Mouse (Mus musculus) CH12.LX (cell line): ENCODE data around the gene Eya4. TPM values are rescaled to one million over a fixed set of nuclear protein-coding genes. Genes with fewer than 3 reads are reported as not detected.

Experiments
- DNase-seq: peaks from one replicate; pipeline ENCODE4 v3.0.0-alpha.2; 2013; ENCODE audit errors: extremely low read depth
- H3K27ac ChIP-seq: 2 replicates; pipeline ENCODE4 v1.5.1; 2012; ENCODE audit warnings: low read depth, mild to moderate bottlenecking, control low read depth, moderate library complexity; ENCODE audit not compliant: insufficient read depth
- H3K27me3 ChIP-seq: replicated peaks from 2 replicates; pipeline ENCODE3; 2012; ENCODE audit warnings: inconsistent platforms
- H3K36me3 ChIP-seq, 2 experiments: replicated peaks in 1 of 2; 2 replicates each; pipeline versions ENCODE3 to v1.6.1; 2012; ENCODE audit warnings: inconsistent platforms in 1 of 2, low read length in 1 of 2, mild to moderate bottlenecking in 1 of 2, mixed read lengths in 1 of 2, moderate library complexity in 1 of 2; ENCODE audit not compliant: control insufficient read depth in 1 of 2, insufficient read depth in 1 of 2
- H3K4me1 ChIP-seq, 2 experiments: 2 replicates each; pipeline ENCODE4 v1.6.1; 2012; ENCODE audit warnings: inconsistent platforms in 1 of 2, moderate library complexity in 1 of 2; ENCODE audit not compliant: insufficient read depth in 2 of 2, control insufficient read depth in 1 of 2
- H3K4me2 ChIP-seq: 2 replicates; pipeline ENCODE4 v1.6.1; 2012; ENCODE audit warnings: low read depth, mild to moderate bottlenecking, control low read depth; ENCODE audit not compliant: poor library complexity, insufficient read depth, severe bottlenecking
- H3K4me3 ChIP-seq, 3 experiments: fragments of 150-350 bp in 1 of 3; sonication (generic) in 1 of 3; replicated peaks in 1 of 3; 2 replicates each; pipeline versions ENCODE3 to v1.5.1; 2011 to 2012; ENCODE audit warnings: low read depth in 2 of 3, low read length in 2 of 3, mild to moderate bottlenecking in 2 of 3, moderate library complexity in 2 of 3, control low read depth in 1 of 3, improper control_type of control experiment in 1 of 3, inconsistent platforms in 1 of 3, mixed read lengths in 1 of 3; ENCODE audit not compliant: poor library complexity in 1 of 3
- H3K79me2 ChIP-seq: replicated peaks from 2 replicates; pipeline ENCODE4 v1.6.1; 2012; ENCODE audit warnings: mild to moderate bottlenecking, moderate library complexity; ENCODE audit not compliant: control insufficient read depth, poor library complexity, insufficient read depth, severe bottlenecking; ENCODE audit errors: extremely low read depth
- H3K9ac ChIP-seq: 2 replicates; pipeline ENCODE4 v1.6.1; 2012; ENCODE audit warnings: low read depth, mild to moderate bottlenecking, control low read depth, moderate library complexity; ENCODE audit not compliant: insufficient read depth
- H3K9me3 ChIP-seq: replicated peaks from 2 replicates; pipeline ENCODE3; 2012; ENCODE audit warnings: low read length, inconsistent platforms, mixed read lengths
- CHD2 ChIP-seq: IDR thresholded peaks from 2 replicates; pipeline ENCODE4 v1.6.1; 2011; ENCODE audit warnings: low read length, improper control_type of control experiment
- CTCF ChIP-seq, 2 experiments: IDR thresholded peaks in 1 of 2; conservative IDR thresholded peaks in 1 of 2; 2 replicates each; pipeline ENCODE4 v1.5.1; 2011 to 2012; ENCODE audit warnings: low read depth in 2 of 2, low read length in 2 of 2, improper control_type of control experiment in 1 of 2, inconsistent platforms in 1 of 2, mild to moderate bottlenecking in 1 of 2, moderate library complexity in 1 of 2
- ELF1 ChIP-seq: IDR thresholded peaks from 2 replicates; pipeline ENCODE4 v1.6.1; 2014; ENCODE audit warnings: low read depth, mild to moderate bottlenecking, inconsistent platforms, low read length, improper control_type of control experiment
- EP300 ChIP-seq: IDR thresholded peaks from 2 replicates; pipeline ENCODE4 v1.6.1; 2011; ENCODE audit warnings: low read length, improper control_type of control experiment
- ETS1 ChIP-seq: conservative IDR thresholded peaks from 2 replicates; pipeline ENCODE4 v1.6.1; 2012; ENCODE audit warnings: low read depth, mild to moderate bottlenecking, inconsistent platforms, low read length, improper control_type of control experiment, moderate library complexity
- HCFC1 ChIP-seq: IDR thresholded peaks from 2 replicates; pipeline ENCODE4 v1.6.1; 2012; ENCODE audit warnings: low read depth, mild to moderate bottlenecking, inconsistent platforms, low read length, improper control_type of control experiment
- IRF4 ChIP-seq: IDR thresholded peaks from 2 replicates; pipeline ENCODE4 v1.6.1; 2014; ENCODE audit warnings: low read depth, mild to moderate bottlenecking, inconsistent platforms, low read length, improper control_type of control experiment
- JUN ChIP-seq: IDR thresholded peaks from 2 replicates; pipeline ENCODE4 v1.6.1; 2011; ENCODE audit warnings: low read depth, mild to moderate bottlenecking, low read length, improper control_type of control experiment, moderate library complexity; ENCODE audit not compliant: insufficient read depth
- JUND ChIP-seq: conservative IDR thresholded peaks from 2 replicates; pipeline ENCODE4 v1.6.1; 2011; ENCODE audit warnings: low read depth, low read length, improper control_type of control experiment
- KAT2A ChIP-seq: IDR thresholded peaks from 2 replicates; pipeline ENCODE4 v1.6.1; 2012; ENCODE audit warnings: low read length, improper control_type of control experiment, inconsistent platforms; ENCODE audit not compliant: insufficient replicate concordance
- MAX ChIP-seq: IDR thresholded peaks from 2 replicates; pipeline ENCODE4 v1.6.1; 2011; ENCODE audit warnings: low read length, improper control_type of control experiment
- MAZ ChIP-seq: IDR thresholded peaks from 2 replicates; pipeline ENCODE4 v1.6.1; 2012; ENCODE audit warnings: low read depth, mild to moderate bottlenecking, inconsistent platforms, low read length, improper control_type of control experiment, moderate library complexity
- MXI1 ChIP-seq: IDR thresholded peaks from 2 replicates; pipeline ENCODE4 v1.6.1; 2011; ENCODE audit warnings: mild to moderate bottlenecking, low read depth, low read length, improper control_type of control experiment
- NELFE ChIP-seq: IDR thresholded peaks from 2 replicates; pipeline ENCODE4 v1.6.1; 2011; ENCODE audit warnings: low read depth, low read length, improper control_type of control experiment
- PAX5 ChIP-seq: IDR thresholded peaks from 2 replicates; pipeline ENCODE4 v1.6.1; 2012; ENCODE audit warnings: low read length, inconsistent platforms, mixed read lengths
- POLR2A ChIP-seq: IDR thresholded peaks from 2 replicates; pipeline ENCODE4 v1.6.1; 2011; ENCODE audit warnings: low read depth, mild to moderate bottlenecking, improper control_type of control experiment, low read length
- POLR2AphosphoS2 ChIP-seq: IDR thresholded peaks from 2 replicates; pipeline ENCODE4 v1.6.1; 2011; ENCODE audit warnings: low read depth, low read length, improper control_type of control experiment
- RAD21 ChIP-seq: IDR thresholded peaks from 2 replicates; pipeline ENCODE4 v1.6.1; 2011; ENCODE audit warnings: low read depth, mild to moderate bottlenecking, low read length, improper control_type of control experiment, moderate library complexity
- SMC3 ChIP-seq: IDR thresholded peaks from 2 replicates; pipeline ENCODE4 v1.6.1; 2011; ENCODE audit warnings: low read depth, low read length, improper control_type of control experiment
- TCF12 ChIP-seq: IDR thresholded peaks from 2 replicates; pipeline ENCODE4 v1.6.1; 2014; ENCODE audit warnings: low read depth, mild to moderate bottlenecking, inconsistent platforms, low read length, improper control_type of control experiment
- UBTF ChIP-seq: IDR thresholded peaks from 2 replicates; pipeline ENCODE4 v1.6.1; 2012; ENCODE audit warnings: low read depth, mild to moderate bottlenecking, inconsistent platforms, low read length, improper control_type of control experiment, moderate library complexity
- USF1 ChIP-seq: IDR thresholded peaks from 2 replicates; pipeline ENCODE4 v1.6.1; 2014; ENCODE audit warnings: low read depth, mild to moderate bottlenecking, inconsistent platforms, low read length, improper control_type of control experiment
- ZKSCAN1 ChIP-seq: IDR thresholded peaks from 2 replicates; pipeline ENCODE4 v1.6.1; 2012; ENCODE audit warnings: low read depth, inconsistent platforms, low read length, improper control_type of control experiment, borderline replicate concordance
- ZMIZ1 ChIP-seq: IDR thresholded peaks from 2 replicates; pipeline ENCODE4 v1.6.1; 2012; ENCODE audit warnings: low read depth, mild to moderate bottlenecking, inconsistent platforms, low read length, improper control_type of control experiment
- dilution Hi-C: fragments of 300-500 bp; cut with MboI; formaldehyde crosslinking; loops from 2 replicates; pipeline ENCODE4 v1.14.3; 2020; ENCODE audit warnings: low sequenced_read_pairs; ENCODE audit not compliant: extremely low pct_unique_long_range_greater_than_20kb, extremely low pct_ligation_motif_present
- in situ Hi-C: fragments of 300-500 bp; cut with MboI; formaldehyde crosslinking; loops from 3 replicates; pipeline ENCODE4 v1.14.3; 2019; ENCODE audit warnings: low sequenced_read_pairs, low pct_ligation_motif_present, low pct_unique_long_range_greater_than_20kb, mixed read lengths
- polyA plus RNA-seq: library from polyadenylated mRNA; unstranded; fragments of >175 nt; gene quantifications from 2 replicates; pipeline ENCODE4 v1.2.1, GENCODE M21; 2012; ENCODE audit warnings: low read depth; ENCODE audit not compliant: insufficient read length
- total RNA-seq, 2 experiments: library from RNA; depleted of rRNA; stranded (reverse); fragments of 300-350 nt in 1 of 2; fragments of >200 nt in 1 of 2; gene quantifications; 2 replicates each; pipeline ENCODE4 v1.2.3; 2012 to 2014

The Eya4 gene
- total and polyA plus RNA-seq, 3 experiments: 0.05 to 0.10 TPM; not detected in 1

DNA sequence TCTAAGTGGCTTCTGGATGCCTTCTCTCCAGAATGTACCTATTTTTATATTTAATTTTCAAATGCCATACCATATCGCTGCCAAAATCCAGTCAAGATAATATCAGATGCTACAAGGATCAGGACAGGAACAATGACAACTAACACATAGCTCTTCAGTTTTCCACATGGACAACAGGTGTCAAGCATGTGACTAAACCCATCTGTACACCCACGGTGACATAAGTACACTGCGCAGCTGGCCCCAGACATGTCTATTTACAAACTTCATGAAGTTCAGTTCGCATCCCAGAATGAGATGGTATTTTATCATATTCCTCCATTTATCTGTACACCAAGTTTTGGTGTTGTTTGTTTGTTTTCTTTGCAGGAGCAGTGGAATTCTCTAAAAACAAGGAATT is 154.2 kb downstream of the Eya4 start:
- Histone ChIP-seq H3K27me3 (no peaks in the 10 kb centered on the region), H3K4me3 (no peak overlapping the region), H3K9me3 (no peaks in the 10 kb centered on the region), H3K4me1 (peaks cover 0 to 12% of the 10 kb centered on the region in 2 experiments; a peak in 2 of 4 replicates), H3K36me3 (no peaks in the 10 kb centered on the region), H3K4me2 (no peak overlapping the region), H3K79me2 (no peaks in the 10 kb centered on the region), H3K9ac (no peak overlapping the region), H3K27ac (no peak overlapping the region)
- DNase-seq: no peak
- dilution Hi-C loops (no loop called here), in situ Hi-C loops (no loop called here)
- TF ChIP-seq MAX (no peak), SMC3 (no peak), PAX5 (no peak), CTCF (conservative IDR thresholded peaks at IDR 0.05 in 1 of 2, IDR thresholded peaks at IDR 0.05 in 1 of 2; ENCODE audit: low read depth in 2 of 2, low read length in 2 of 2) (no peak), RAD21 (no peak), ELF1 (no peak), HCFC1 (no peak), POLR2AphosphoS2 (no peak), JUN (no peak), IRF4 (no peak), MAZ (no peak), ZKSCAN1 (no peak), POLR2A (no peak)

DNA sequence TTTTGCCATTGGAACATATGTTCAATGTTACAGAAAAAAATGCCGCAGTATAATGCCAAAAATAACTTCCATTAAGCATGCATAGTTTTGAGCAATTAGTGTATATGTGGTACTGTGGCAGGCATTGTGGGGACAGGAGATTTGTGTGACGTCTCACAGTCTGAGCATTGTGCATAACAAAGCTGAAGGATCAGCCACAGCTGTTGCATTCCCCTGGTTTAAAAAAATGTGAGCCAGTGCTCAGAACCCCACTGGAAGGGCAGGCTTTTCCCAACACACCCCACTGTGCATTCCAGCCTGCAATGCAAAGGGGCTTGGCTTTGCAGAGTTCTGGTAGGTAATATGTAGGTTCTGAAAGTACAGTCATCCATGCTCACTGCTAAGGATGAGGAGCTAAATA is 155.2 kb downstream of the Eya4 start:
- no peaks in the 10 kb centered on the region for H3K36me3 ChIP-seq
- H3K27ac ChIP-seq: no peak overlapping the region
- DNase-seq: no peak
- TF ChIP-seq USF1 (no peak), MAX (no peak), CHD2 (no peak), EP300 (no peak), CTCF (conservative IDR thresholded peaks at IDR 0.05 in 1 of 2, IDR thresholded peaks at IDR 0.05 in 1 of 2; ENCODE audit: low read depth in 2 of 2, low read length in 2 of 2) (no peak), TCF12 (no peak), NELFE (no peak), ZMIZ1 (no peak), MXI1 (no peak), JUND (no peak), UBTF (no peak), JUN (no peak), ELF1 (no peak), ETS1 (no peak), KAT2A (no peak)
- TF ChIP-seq, all 38 proteins: peak for 0
- Histone ChIP-seq H3K9me3 (no peaks in the 10 kb centered on the region), H3K4me3 (no peak overlapping the region), H3K4me2 (no peak overlapping the region), H3K79me2 (no peaks in the 10 kb centered on the region), H3K9ac (no peak overlapping the region), H3K27me3 (no peaks in the 10 kb centered on the region), H3K4me1 (peaks cover 0 to 12% of the 10 kb centered on the region in 2 experiments; a peak in 2 of 4 replicates)
- dilution Hi-C loops (no loop called here), in situ Hi-C loops (no loop called here)
